Mouse (Mus musculus): ENCODE data around the gene Nsun3. TPM values are rescaled to one million over a fixed set of nuclear protein-coding genes. Genes with fewer than 3 reads are reported as not detected.

The Nsun3 gene
- polyA plus RNA-seq, 1 experiment: 1.8 TPM

GRCm38 (mm10) chr16:62804621-62805020 lies 18.0 kb upstream of the Nsun3 start:
- Histone ChIP-seq H3K79me3 (ENCODE audit: low read depth) (no peaks in the 10 kb centered on the region), H3ac (ENCODE audit: control insufficient read depth, insufficient read length, low read depth) (no peak overlapping the region), H3K36me3 (ENCODE audit: control insufficient read depth, insufficient read depth) (peaks cover 4% of the 10 kb centered on the region), H3K4me3 (ENCODE audit: insufficient read depth, poor library complexity, severe bottlenecking) (no peak overlapping the region), H3K79me2 (ENCODE audit: control insufficient read depth, insufficient read depth) (no peaks in the 10 kb centered on the region), H3K27me3 (ENCODE audit: control insufficient read depth, insufficient read depth, insufficient read length) (no peaks in the 10 kb centered on the region)
- no peak for TF ChIP-seq MYOG (IDR thresholded peaks at IDR 0.05; ENCODE audit: control insufficient read depth, extremely low read depth, insufficient read length)
- no peak for TF ChIP-seq CEBPB (IDR thresholded peaks at IDR 0.05; ENCODE audit: low read depth)
- TF ChIP-seq MAX (IDR thresholded peaks at IDR 0.05): no peak
- no peak for TF ChIP-seq FOSL1 (IDR thresholded peaks at IDR 0.05; ENCODE audit: insufficient read depth, low read length, poor library complexity, severe bottlenecking)
- TF ChIP-seq CTCF (IDR thresholded peaks at IDR 0.05; ENCODE audit: control insufficient read depth, insufficient read depth, insufficient read length): no peak
- no peak for TF ChIP-seq USF1 (IDR thresholded peaks at IDR 0.05; ENCODE audit: low read depth)
- no peak for TF ChIP-seq MYOD1 (IDR thresholded peaks at IDR 0.05; ENCODE audit: control insufficient read depth, insufficient read length, low read depth)

- Histone ChIP-seq H3ac (ENCODE audit: control insufficient read depth, insufficient read length, low read depth) (no peak overlapping the region), H3K4me3 (ENCODE audit: insufficient read depth, poor library complexity, severe bottlenecking) (no peak overlapping the region), H3K79me2 (ENCODE audit: control insufficient read depth, insufficient read depth) (no peaks in the 10 kb centered on the region), H3K27me3 (ENCODE audit: control insufficient read depth, insufficient read depth, insufficient read length) (no peaks in the 10 kb centered on the region), H3K79me3 (ENCODE audit: low read depth) (no peaks in the 10 kb centered on the region), H3K36me3 (ENCODE audit: control insufficient read depth, insufficient read depth) (peaks cover 4% of the 10 kb centered on the region)
- TF ChIP-seq MYOG (IDR thresholded peaks at IDR 0.05; ENCODE audit: control insufficient read depth, extremely low read depth, insufficient read length): no peak
- TF ChIP-seq USF1 (IDR thresholded peaks at IDR 0.05; ENCODE audit: low read depth): no peak
- TF ChIP-seq FOSL1 (IDR thresholded peaks at IDR 0.05; ENCODE audit: insufficient read depth, low read length, poor library complexity, severe bottlenecking): no peak
- TF ChIP-seq CEBPB (IDR thresholded peaks at IDR 0.05; ENCODE audit: low read depth): no peak
- TF ChIP-seq MAX (IDR thresholded peaks at IDR 0.05): no peak
- no peak for TF ChIP-seq MYOD1 (IDR thresholded peaks at IDR 0.05; ENCODE audit: control insufficient read depth, insufficient read length, low read depth)
Observed at GRCm38 (mm10) chr16:62799839-62800238, 13.2 kb upstream of the Nsun3 start.

- Histone ChIP-seq H3ac (ENCODE audit: control insufficient read depth, insufficient read length, low read depth) (no peak overlapping the region), H3K79me2 (ENCODE audit: control insufficient read depth, insufficient read depth) (no peaks in the 10 kb centered on the region), H3K27me3 (ENCODE audit: control insufficient read depth, insufficient read depth, insufficient read length) (no peaks in the 10 kb centered on the region), H3K36me3 (ENCODE audit: control insufficient read depth, insufficient read depth) (peaks cover 4% of the 10 kb centered on the region), H3K79me3 (ENCODE audit: low read depth) (no peaks in the 10 kb centered on the region), H3K4me3 (ENCODE audit: insufficient read depth, poor library complexity, severe bottlenecking) (no peak overlapping the region)
- TF ChIP-seq USF1 (IDR thresholded peaks at IDR 0.05; ENCODE audit: low read depth) (no peak), FOSL1 (IDR thresholded peaks at IDR 0.05; ENCODE audit: insufficient read depth, low read length, poor library complexity, severe bottlenecking) (no peak), CEBPB (IDR thresholded peaks at IDR 0.05; ENCODE audit: low read depth) (no peak), CTCF (IDR thresholded peaks at IDR 0.05; ENCODE audit: control insufficient read depth, insufficient read depth, insufficient read length) (no peak), MYOG (IDR thresholded peaks at IDR 0.05; ENCODE audit: control insufficient read depth, extremely low read depth, insufficient read length) (no peak), MYOD1 (IDR thresholded peaks at IDR 0.05; ENCODE audit: control insufficient read depth, insufficient read length, low read depth) (no peak), MAX (IDR thresholded peaks at IDR 0.05) (no peak)
Observed at GRCm38 (mm10) chr16:62799426-62799825, 12.8 kb upstream of the Nsun3 start.

GRCm38 (mm10) chr16:62798808-62799207 lies 12.2 kb upstream of the Nsun3 start:
- H3ac ChIP-seq (ENCODE audit: control insufficient read depth, insufficient read length, low read depth): no peak overlapping the region
- H3K79me2 ChIP-seq (ENCODE audit: control insufficient read depth, insufficient read depth): no peaks in the 10 kb centered on the region
- H3K36me3 ChIP-seq (ENCODE audit: control insufficient read depth, insufficient read depth): peaks cover 4% of the 10 kb centered on the region
- no peaks in the 10 kb centered on the region for H3K27me3 ChIP-seq (ENCODE audit: control insufficient read depth, insufficient read depth, insufficient read length)
- TF ChIP-seq USF1 (IDR thresholded peaks at IDR 0.05; ENCODE audit: low read depth): no peak
- no peak for TF ChIP-seq CTCF (IDR thresholded peaks at IDR 0.05; ENCODE audit: control insufficient read depth, insufficient read depth, insufficient read length)
- TF ChIP-seq MYOD1 (IDR thresholded peaks at IDR 0.05; ENCODE audit: control insufficient read depth, insufficient read length, low read depth): no peak
- no peak for TF ChIP-seq MAX (IDR thresholded peaks at IDR 0.05)
- TF ChIP-seq CEBPB (IDR thresholded peaks at IDR 0.05; ENCODE audit: low read depth): no peak
- no peak for TF ChIP-seq MYOG (IDR thresholded peaks at IDR 0.05; ENCODE audit: control insufficient read depth, extremely low read depth, insufficient read length)
- no peak for TF ChIP-seq FOSL1 (IDR thresholded peaks at IDR 0.05; ENCODE audit: insufficient read depth, low read length, poor library complexity, severe bottlenecking)
- no peak overlapping the region for H3K4me3 ChIP-seq (ENCODE audit: insufficient read depth, poor library complexity, severe bottlenecking)
- H3K79me3 ChIP-seq (ENCODE audit: low read depth): no peaks in the 10 kb centered on the region

GRCm38 (mm10) chr16:62796608-62797007 lies 10.0 kb upstream of the Nsun3 start:
- TF ChIP-seq MYOD1 (IDR thresholded peaks at IDR 0.05; ENCODE audit: control insufficient read depth, insufficient read length, low read depth) (no peak), CTCF (IDR thresholded peaks at IDR 0.05; ENCODE audit: control insufficient read depth, insufficient read depth, insufficient read length) (no peak), CEBPB (IDR thresholded peaks at IDR 0.05; ENCODE audit: low read depth) (no peak), FOSL1 (IDR thresholded peaks at IDR 0.05; ENCODE audit: insufficient read depth, low read length, poor library complexity, severe bottlenecking) (no peak), USF1 (IDR thresholded peaks at IDR 0.05; ENCODE audit: low read depth) (no peak), MAX (IDR thresholded peaks at IDR 0.05) (no peak), MYOG (IDR thresholded peaks at IDR 0.05; ENCODE audit: control insufficient read depth, extremely low read depth, insufficient read length) (no peak)
- Histone ChIP-seq H3K79me3 (ENCODE audit: low read depth) (no peaks in the 10 kb centered on the region), H3K36me3 (ENCODE audit: control insufficient read depth, insufficient read depth) (no peaks in the 10 kb centered on the region), H3K27me3 (ENCODE audit: control insufficient read depth, insufficient read depth, insufficient read length) (no peaks in the 10 kb centered on the region), H3K79me2 (ENCODE audit: control insufficient read depth, insufficient read depth) (no peaks in the 10 kb centered on the region), H3ac (ENCODE audit: control insufficient read depth, insufficient read length, low read depth) (no peak overlapping the region), H3K4me3 (ENCODE audit: insufficient read depth, poor library complexity, severe bottlenecking) (no peak overlapping the region)

GRCm38 (mm10) chr16:62782229-62782628 lies 4.4 kb downstream of the Nsun3 start:
- Histone ChIP-seq H3K36me3 (ENCODE audit: control insufficient read depth, insufficient read depth) (peaks cover 17% of the 10 kb centered on the region), H3ac (ENCODE audit: control insufficient read depth, insufficient read length, low read depth) (no peak overlapping the region), H3K27me3 (ENCODE audit: control insufficient read depth, insufficient read depth, insufficient read length) (no peaks in the 10 kb centered on the region), H3K4me3 (ENCODE audit: insufficient read depth, poor library complexity, severe bottlenecking) (no peak overlapping the region), H3K79me2 (ENCODE audit: control insufficient read depth, insufficient read depth) (peaks cover 20% of the 10 kb centered on the region), H3K79me3 (ENCODE audit: low read depth) (peaks cover 8% of the 10 kb centered on the region)
- no peak for TF ChIP-seq CEBPB (IDR thresholded peaks at IDR 0.05; ENCODE audit: low read depth)
- no peak for TF ChIP-seq CTCF (IDR thresholded peaks at IDR 0.05; ENCODE audit: control insufficient read depth, insufficient read depth, insufficient read length)
- no peak for TF ChIP-seq USF1 (IDR thresholded peaks at IDR 0.05; ENCODE audit: low read depth)
- no peak for TF ChIP-seq FOSL1 (IDR thresholded peaks at IDR 0.05; ENCODE audit: insufficient read depth, low read length, poor library complexity, severe bottlenecking)
- TF ChIP-seq MAX (IDR thresholded peaks at IDR 0.05): no peak
- TF ChIP-seq MYOD1 (IDR thresholded peaks at IDR 0.05; ENCODE audit: control insufficient read depth, insufficient read length, low read depth): no peak
- TF ChIP-seq MYOG (IDR thresholded peaks at IDR 0.05; ENCODE audit: control insufficient read depth, extremely low read depth, insufficient read length): no peak

Data from C2C12 (cell line).